Mouse (Mus musculus) neural tube, embryonic 13.5 days (tissue): ENCODE results near the gene Ms4a18. TPM values are rescaled to one million over a fixed set of nuclear protein-coding genes. Genes with fewer than 3 reads are reported as not detected.
"Not testable (repeated sequence)": the region's sequence is repeated elsewhere in the genome, so short reads cannot be mapped to it uniquely, and the experiment has no call there.

Experiments
- ATAC-seq: fragments of 200-750 bp; cut with Nextera tagmentation; 2 replicates; pipeline ENCODE4 v1.8.0; 2017; ENCODE audit warnings: low read depth, mild to moderate bottlenecking, moderate TSS enrichment, moderate library complexity
- H3K27ac ChIP-seq: fragments of 300-500 bp; sonication (generic); replicated peaks from 2 replicates; pipeline ENCODE4 v1.5.1; 2015; ENCODE audit warnings: moderate library complexity, mild to moderate bottlenecking, inconsistent platforms
- H3K27me3 ChIP-seq: fragments of 300-500 bp; sonication (generic); 2 replicates; pipeline ENCODE4 v1.6.1; 2015; ENCODE audit warnings: mild to moderate bottlenecking, inconsistent platforms
- H3K36me3 ChIP-seq: fragments of 300-500 bp; sonication (generic); 2 replicates; pipeline ENCODE4 v1.6.1; 2015; ENCODE audit warnings: mild to moderate bottlenecking, inconsistent platforms
- H3K4me1 ChIP-seq: fragments of 300-500 bp; sonication (generic); replicated peaks from 2 replicates; pipeline ENCODE4 v1.6.1; 2015; ENCODE audit warnings: inconsistent platforms
- H3K4me2 ChIP-seq: fragments of 300-500 bp; sonication (generic); 2 replicates; pipeline ENCODE4 v1.6.1; 2015; ENCODE audit warnings: inconsistent platforms, mild to moderate bottlenecking, moderate library complexity
- H3K4me3 ChIP-seq: fragments of 300-500 bp; sonication (generic); 2 replicates; pipeline ENCODE4 v1.5.1; 2015; ENCODE audit warnings: mild to moderate bottlenecking, inconsistent platforms
- H3K9ac ChIP-seq: fragments of 300-500 bp; sonication (generic); 2 replicates; pipeline ENCODE4 v1.6.1; 2015; ENCODE audit warnings: moderate library complexity, mild to moderate bottlenecking, inconsistent platforms
- H3K9me3 ChIP-seq: fragments of 300-500 bp; sonication (generic); 2 replicates; pipeline ENCODE4 v1.6.1; 2016; ENCODE audit warnings: inconsistent platforms
- WGBS: fragments of 180-500 bp; shearing (Covaris S2); methylation state at CpG from one replicate; pipeline ENCODE4 v1.1.7; 2015; 5-methylcytosine and 5-hydroxymethylcytosine counted together
- polyA plus RNA-seq: library from polyadenylated mRNA; unstranded; fragments of >200 nt; fragmentation: Nextera tagmentation; extraction: Ambion mirVana; gene quantifications from 2 replicates; pipeline ENCODE4 v1.2.1, GENCODE M21; 2015

Gene Ms4a18
- polyA plus RNA-seq = not detected in 2 replicates

- WGBS = 85% methylated on average over 3 of the region's 3 CpGs
- no peak within 1 kb of the TSS for H3K27ac ChIP-seq
- no peak within 1 kb of the TSS for H3K4me3 ChIP-seq
These were observed at the start of gene Ms4a18 for GRCm38 (mm10) chr19:11017891-11018290. Gene Ms4a18 (minus strand): TSS chr19:11018031.

GRCm38 (mm10) chr19:11065202-11065875, 47.5 kb upstream of the Ms4a18 start:
- Histone ChIP-seq H3K27ac (no peak overlapping the region), H3K9ac (no peak overlapping the region), H3K9me3 (0 out of 2 replicates have a peak, but pooled peaks cover 3% of the 10 kb centered on the region), H3K27me3 (no peaks in the 10 kb centered on the region), H3K4me3 (no peak overlapping the region), H3K4me2 (no peak overlapping the region), H3K4me1 (no peaks in the 10 kb centered on the region), H3K36me3 (no peaks in the 10 kb centered on the region)
- WGBS = 83% methylated on average over 2 of the region's 2 CpGs
- no peak for ATAC-seq

More at GRCm38 (mm10) chr19:11017891-11018290, at the start of gene Ms4a18:
- H3K36me3 ChIP-seq = no peaks in the 10 kb centered on the region
- no peak within 1 kb of the TSS for H3K9ac ChIP-seq
- no peak for ATAC-seq
- no peak within 1 kb of the TSS for H3K4me2 ChIP-seq
- H3K27me3 ChIP-seq = no peaks in the 10 kb centered on the region
- H3K9me3 ChIP-seq = no peaks in the 10 kb centered on the region
- no peaks in the 10 kb centered on the region for H3K4me1 ChIP-seq

GRCm38 (mm10) chr19:11060900-11061299, 43.1 kb upstream of the Ms4a18 start:
- H3K27ac ChIP-seq = no peak overlapping the region
- H3K4me3 ChIP-seq = no peak overlapping the region
- 0 out of 2 replicates have a peak, but pooled peaks cover under 1% of the 10 kb centered on the region for H3K9me3 ChIP-seq
- no peaks in the 10 kb centered on the region for H3K27me3 ChIP-seq
- H3K4me1 ChIP-seq = no peaks in the 10 kb centered on the region
- no peaks in the 10 kb centered on the region for H3K36me3 ChIP-seq
- no peak overlapping the region for H3K9ac ChIP-seq
- ATAC-seq = no peak
- H3K4me2 ChIP-seq = no peak overlapping the region
- WGBS = 82% methylated on average over 1 of the region's 1 CpGs

- H3K9me3 ChIP-seq = no peaks in the 10 kb centered on the region
- H3K4me2 ChIP-seq = no peak overlapping the region
- no peak overlapping the region for H3K27ac ChIP-seq
- H3K4me3 ChIP-seq = no peak overlapping the region
- no peaks in the 10 kb centered on the region for H3K36me3 ChIP-seq
- H3K27me3 ChIP-seq = no peaks in the 10 kb centered on the region
- H3K4me1 ChIP-seq = no peaks in the 10 kb centered on the region
- ATAC-seq = no peak
- no peak overlapping the region for H3K9ac ChIP-seq
These were observed 42.1 kb upstream of the Ms4a18 start for GRCm38 (mm10) chr19:11059967-11060366.

GRCm38 (mm10) chr19:11055700-11056099, 37.9 kb upstream of the Ms4a18 start:
- not testable (repeated sequence) for H3K9ac ChIP-seq, H3K27me3 ChIP-seq, ATAC-seq, H3K36me3 ChIP-seq, H3K27ac ChIP-seq, H3K4me1 ChIP-seq, H3K4me2 ChIP-seq, H3K9me3 ChIP-seq, H3K4me3 ChIP-seq
- WGBS = 98% methylated on average over 1 of the region's 1 CpGs

GRCm38 (mm10) chr19:11053277-11053676, 35.4 kb upstream of the Ms4a18 start:
- ATAC-seq = no peak

GRCm38 (mm10) chr19:11052877-11053276, 35.0 kb upstream of the Ms4a18 start:
- Histone ChIP-seq H3K9ac (no peak overlapping the region), H3K4me3 (no peak overlapping the region), H3K4me1 (no peaks in the 10 kb centered on the region), H3K4me2 (no peak overlapping the region), H3K36me3 (no peaks in the 10 kb centered on the region), H3K27ac (no peak overlapping the region), H3K9me3 (no peaks in the 10 kb centered on the region), H3K27me3 (no peaks in the 10 kb centered on the region)
- ATAC-seq = no peak
- WGBS = 72% methylated on average over 5 of the region's 5 CpGs

More at GRCm38 (mm10) chr19:11053277-11053676, 35.4 kb upstream of the Ms4a18 start:
- no peaks in the 10 kb centered on the region for H3K9me3 ChIP-seq
- H3K27ac ChIP-seq = no peak overlapping the region
- H3K36me3 ChIP-seq = no peaks in the 10 kb centered on the region
- H3K4me1 ChIP-seq = no peaks in the 10 kb centered on the region
- H3K27me3 ChIP-seq = no peaks in the 10 kb centered on the region
- no peak overlapping the region for H3K4me2 ChIP-seq
- no peak overlapping the region for H3K4me3 ChIP-seq
- no peak overlapping the region for H3K9ac ChIP-seq
- 67% methylated on average over 3 of the region's 3 CpGs for WGBS

- Histone ChIP-seq H3K9me3 (no peaks in the 10 kb centered on the region), H3K4me1 (no peaks in the 10 kb centered on the region), H3K27me3 (no peaks in the 10 kb centered on the region), H3K27ac (no peak overlapping the region), H3K4me2 (no peak overlapping the region), H3K36me3 (no peaks in the 10 kb centered on the region), H3K9ac (no peak overlapping the region), H3K4me3 (no peak overlapping the region)
- 82% methylated on average over 2 of the region's 2 CpGs for WGBS
- no peak for ATAC-seq
These were observed 32.5 kb upstream of the Ms4a18 start for GRCm38 (mm10) chr19:11050286-11050685.

- Histone ChIP-seq H3K27ac (no peak overlapping the region), H3K4me2 (no peak overlapping the region), H3K9me3 (no peaks in the 10 kb centered on the region), H3K9ac (no peak overlapping the region), H3K36me3 (no peaks in the 10 kb centered on the region), H3K4me3 (no peak overlapping the region), H3K27me3 (no peaks in the 10 kb centered on the region), H3K4me1 (no peaks in the 10 kb centered on the region)
- ATAC-seq = no peak
These were observed 31.6 kb upstream of the Ms4a18 start for GRCm38 (mm10) chr19:11049426-11049825.

- Histone ChIP-seq H3K36me3 (no peaks in the 10 kb centered on the region), H3K27me3 (no peaks in the 10 kb centered on the region), H3K9ac (no peak overlapping the region), H3K9me3 (no peaks in the 10 kb centered on the region), H3K27ac (no peak overlapping the region), H3K4me1 (no peaks in the 10 kb centered on the region), H3K4me3 (no peak overlapping the region), H3K4me2 (no peak overlapping the region)
- no peak for ATAC-seq
- WGBS = 63% methylated on average over 1 of the region's 1 CpGs
These were observed 30.7 kb upstream of the Ms4a18 start for GRCm38 (mm10) chr19:11048503-11048902.

GRCm38 (mm10) chr19:11048009-11048408, 30.2 kb upstream of the Ms4a18 start:
- Histone ChIP-seq H3K27me3 (no peaks in the 10 kb centered on the region), H3K9ac (no peak overlapping the region), H3K4me2 (no peak overlapping the region), H3K9me3 (no peaks in the 10 kb centered on the region), H3K4me1 (no peaks in the 10 kb centered on the region), H3K27ac (no peak overlapping the region), H3K4me3 (no peak overlapping the region), H3K36me3 (no peaks in the 10 kb centered on the region)
- WGBS = 80% methylated on average over 6 of the region's 6 CpGs
- ATAC-seq = no peak

GRCm38 (mm10) chr19:11044996-11045711, 27.3 kb upstream of the Ms4a18 start:
- Histone ChIP-seq H3K36me3 (no peaks in the 10 kb centered on the region), H3K4me2 (peak overlapping the region; percentile 57), H3K4me1 (no peaks in the 10 kb centered on the region), H3K27me3 (no peaks in the 10 kb centered on the region), H3K27ac (no peak overlapping the region), H3K9ac (peak overlapping the region; percentile 59), H3K4me3 (peak overlapping the region; percentile 37), H3K9me3 (no peaks in the 10 kb centered on the region)
- 5% methylated on average over 39 of the region's 40 CpGs for WGBS
- peak; percentile 100 for ATAC-seq
